Mouse (Mus musculus) adrenal gland, postnatal 25 days (tissue): Measurements from ENCODE around the gene Fli1. TPM values are rescaled to one million over a fixed set of nuclear protein-coding genes. Genes with fewer than 3 reads are reported as not detected.

Experiments
- DNase-seq: peaks from one replicate; pipeline ENCODE4 v3.0.0; 2021; ENCODE audit warnings: mixed read lengths
- total RNA-seq: library from RNA; stranded (reverse); gene quantifications from 2 replicates; pipeline ENCODE4 v1.2.3, GENCODE M21; 2021

Fli1 gene
- total RNA-seq, 1 experiment from 2014 or later = 15.8 TPM

DNA sequence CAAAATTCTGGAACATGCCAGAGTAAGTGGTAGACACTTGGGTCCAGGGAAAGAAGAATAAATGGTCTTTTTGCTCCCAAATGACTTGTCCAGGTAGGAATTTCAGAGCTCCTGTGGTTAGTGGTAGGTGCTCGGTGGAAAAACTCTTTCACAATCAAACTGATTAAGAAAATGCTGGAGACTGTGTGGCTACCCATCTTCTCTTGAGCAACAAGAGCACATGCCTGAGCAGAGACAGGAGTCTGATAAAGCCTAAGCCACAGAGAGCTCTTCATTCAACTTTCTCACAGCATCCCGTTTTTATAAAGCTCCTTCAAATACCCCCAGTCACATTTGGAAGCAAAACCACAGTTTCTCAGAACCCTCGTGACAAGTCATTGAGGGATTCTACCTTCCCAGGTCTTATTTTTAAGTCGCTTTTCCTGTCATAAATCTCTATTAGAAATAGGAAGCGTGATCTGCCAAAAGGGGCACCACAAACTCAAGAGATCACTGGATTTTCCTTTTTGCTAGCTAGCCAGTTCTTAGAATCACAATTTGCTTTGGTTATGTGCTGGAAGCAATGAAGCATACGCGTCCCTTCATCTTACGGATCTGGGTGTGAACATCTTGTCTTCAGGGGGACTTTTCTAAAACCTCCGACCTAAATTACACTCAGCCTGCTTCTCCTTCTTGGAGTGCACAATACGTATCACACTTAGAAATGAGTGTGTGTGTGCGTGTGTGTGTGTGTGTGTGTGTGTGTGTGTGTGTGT, 40.2 kb downstream of the Fli1 start:
- DNase-seq = no peak

DNA sequence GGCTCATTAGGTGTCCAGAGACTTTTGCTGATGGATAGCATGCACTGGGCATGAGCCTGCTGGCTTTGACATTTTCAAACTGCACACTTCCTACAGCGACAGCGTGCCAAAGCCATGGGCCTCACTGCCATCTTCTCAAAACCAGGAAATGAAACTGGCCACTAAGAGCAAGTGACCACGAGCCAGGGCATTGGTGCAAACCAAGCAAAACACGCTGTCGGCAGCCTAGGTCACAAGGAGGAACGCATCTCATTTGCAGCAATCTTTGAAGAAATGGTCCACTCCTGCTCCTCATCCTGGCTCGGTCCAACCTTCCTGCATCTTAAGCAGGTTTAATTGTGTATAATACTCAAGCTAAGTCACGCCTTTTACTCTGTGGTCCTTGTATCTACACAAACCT, 41.8 kb downstream of the Fli1 start:
- DNase-seq = no peak

GRCm38 (mm10) chr9:32500063-32500462, 42.6 kb downstream of the Fli1 start:
- DNase-seq = no peak

- DNase-seq = no peak
Observed at GRCm38 (mm10) chr9:32499469-32499868, 43.2 kb downstream of the Fli1 start.

DNA sequence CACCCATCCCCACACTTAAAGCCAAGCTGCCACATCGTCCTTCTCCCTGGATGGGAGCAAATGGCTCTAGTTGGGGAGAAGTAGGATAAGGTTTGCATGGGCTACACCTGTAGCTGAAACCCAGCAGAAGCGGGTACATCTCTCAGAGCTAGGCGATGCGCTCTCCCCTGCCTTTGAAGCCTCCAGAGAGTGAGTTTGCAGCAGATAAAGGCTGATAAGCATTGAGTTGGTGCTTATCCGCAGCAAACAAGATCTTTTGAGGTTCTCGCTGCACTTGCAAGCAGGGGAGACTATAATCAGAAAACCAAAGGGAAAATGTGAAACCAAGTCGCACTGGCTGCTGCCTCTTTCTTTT, 47.0 kb downstream of the Fli1 start:
- no peak for DNase-seq

GRCm38 (mm10) chr9:32494891-32495642, 47.6 kb downstream of the Fli1 start:
- DNase-seq = no peak

DNA sequence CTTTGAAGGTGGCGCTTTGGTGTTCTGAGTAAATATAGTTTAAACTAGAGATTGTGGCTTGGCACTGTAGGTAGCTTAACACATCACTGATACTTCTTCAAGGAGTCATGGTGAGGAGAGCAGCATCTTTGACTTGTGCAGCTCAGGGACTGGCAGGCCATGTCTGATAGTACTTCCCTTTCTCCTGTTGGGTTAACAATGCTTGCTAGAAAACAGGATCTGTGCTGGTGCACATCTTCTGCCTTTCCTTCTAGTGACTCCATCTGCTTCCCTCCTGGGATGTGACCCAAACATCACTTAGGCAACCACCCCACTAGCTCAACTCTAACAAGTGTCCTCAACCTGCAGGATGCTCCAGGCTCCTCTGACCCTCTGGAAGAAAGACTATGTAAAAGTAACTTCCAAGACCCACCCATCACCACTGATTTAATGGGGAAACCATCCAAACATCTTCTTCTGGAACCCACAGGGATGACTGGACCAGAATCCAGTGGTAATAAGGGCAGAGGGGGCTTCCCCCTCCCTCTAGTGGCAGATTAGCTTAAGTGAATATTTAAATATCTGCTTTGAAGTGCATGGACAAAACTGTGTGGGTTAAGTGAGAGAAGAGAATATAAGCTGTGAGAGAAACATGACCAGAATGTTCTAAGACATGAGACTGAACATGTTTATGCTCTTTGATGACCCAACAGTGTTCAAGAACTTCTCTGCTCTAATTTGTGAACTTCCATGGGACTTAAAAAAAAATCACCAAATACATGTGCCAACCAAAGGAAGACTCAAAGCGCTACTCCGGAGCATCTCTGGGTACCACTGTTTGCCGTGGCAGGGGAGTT, 48.9 kb downstream of the Fli1 start:
- DNase-seq = no peak

- no peak for DNase-seq
Observed at GRCm38 (mm10) chr9:32492753-32493152, 49.9 kb downstream of the Fli1 start.

GRCm38 (mm10) chr9:32491484-32491883, 51.2 kb downstream of the Fli1 start:
- no peak for DNase-seq

DNA sequence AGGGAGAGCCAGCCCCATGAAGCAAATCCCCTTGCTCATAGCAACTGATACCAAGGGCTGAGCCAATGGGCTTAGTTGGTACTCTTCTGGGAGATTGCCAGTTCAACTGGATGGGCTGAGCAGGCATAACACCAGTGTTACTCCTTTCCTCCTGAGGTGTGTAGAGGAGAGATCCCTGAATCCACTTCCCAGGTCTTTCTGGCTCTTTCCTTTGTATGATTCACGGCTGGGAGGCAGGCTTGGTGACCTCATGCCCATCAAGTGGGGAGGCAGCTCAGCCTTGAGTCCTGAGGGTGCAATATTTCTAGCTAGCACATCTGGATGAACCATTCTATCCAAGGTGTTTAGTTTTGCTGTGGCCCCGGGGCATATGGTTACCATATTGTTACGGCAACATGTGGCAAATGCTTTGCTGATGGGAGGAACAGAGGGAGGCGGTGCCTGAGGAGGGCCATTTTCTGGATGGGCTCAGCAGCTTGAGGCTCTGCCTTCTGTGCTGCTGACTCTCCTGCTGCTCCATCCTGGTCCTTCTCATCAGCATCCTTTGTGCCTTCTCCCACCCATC, 52.8 kb downstream of the Fli1 start:
- DNase-seq = no peak

GRCm38 (mm10) chr9:32489315-32489714, 53.3 kb downstream of the Fli1 start:
- DNase-seq = no peak

- DNase-seq = no peak
Observed at GRCm38 (mm10) chr9:32488627-32489026, 54.0 kb downstream of the Fli1 start.

DNA sequence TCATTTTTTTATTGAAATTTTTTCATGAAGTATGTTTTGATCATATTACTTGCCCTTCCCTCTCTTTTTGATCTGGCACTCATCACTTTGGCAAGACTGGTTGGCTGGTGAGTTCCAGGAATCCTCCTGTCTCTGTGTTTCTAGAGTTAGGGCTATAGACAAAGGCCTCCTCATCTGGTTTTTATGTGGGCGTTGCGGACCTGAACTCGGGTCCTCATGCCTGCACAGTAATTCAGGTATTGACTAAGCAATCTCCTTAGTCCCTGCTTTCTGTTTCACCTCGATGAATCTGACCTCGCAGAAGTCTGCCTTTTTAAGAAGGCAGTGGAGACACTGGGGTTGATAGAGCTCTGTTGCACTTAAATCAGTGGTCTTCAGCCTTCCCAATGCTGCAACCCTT, 54.8 kb downstream of the Fli1 start:
- no peak for DNase-seq

- DNase-seq = no peak
Observed at GRCm38 (mm10) chr9:32487401-32487800, 55.3 kb downstream of the Fli1 start.

- no peak for DNase-seq
Observed at GRCm38 (mm10) chr9:32480418-32480817, 62.2 kb downstream of the Fli1 start.

DNA sequence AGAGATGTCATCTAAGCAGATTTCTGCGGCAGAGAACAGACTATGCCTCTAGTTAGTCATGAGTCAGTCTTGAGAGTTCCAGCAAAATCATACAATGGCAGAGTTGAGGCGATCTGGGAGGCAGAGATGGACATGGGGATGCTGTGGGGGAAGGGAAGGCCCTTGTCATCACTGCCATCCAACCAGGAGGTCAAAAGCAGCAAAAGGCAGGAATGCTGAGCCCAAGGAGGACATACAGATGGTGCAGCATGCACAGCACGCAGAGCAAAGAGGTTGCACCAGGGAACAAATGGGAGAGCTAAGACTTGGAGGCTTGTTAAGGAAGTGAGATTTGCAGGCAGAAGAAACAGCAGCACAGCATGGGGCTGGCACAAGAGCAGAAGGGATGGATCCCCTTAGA, 63.9 kb downstream of the Fli1 start:
- no peak for DNase-seq

- DNase-seq = peak; percentile 29
Observed at GRCm38 (mm10) chr9:32478087-32478486, 64.6 kb downstream of the Fli1 start.

- DNase-seq = no peak
Observed at GRCm38 (mm10) chr9:32476604-32477003, 66.1 kb downstream of the Fli1 start.

DNA sequence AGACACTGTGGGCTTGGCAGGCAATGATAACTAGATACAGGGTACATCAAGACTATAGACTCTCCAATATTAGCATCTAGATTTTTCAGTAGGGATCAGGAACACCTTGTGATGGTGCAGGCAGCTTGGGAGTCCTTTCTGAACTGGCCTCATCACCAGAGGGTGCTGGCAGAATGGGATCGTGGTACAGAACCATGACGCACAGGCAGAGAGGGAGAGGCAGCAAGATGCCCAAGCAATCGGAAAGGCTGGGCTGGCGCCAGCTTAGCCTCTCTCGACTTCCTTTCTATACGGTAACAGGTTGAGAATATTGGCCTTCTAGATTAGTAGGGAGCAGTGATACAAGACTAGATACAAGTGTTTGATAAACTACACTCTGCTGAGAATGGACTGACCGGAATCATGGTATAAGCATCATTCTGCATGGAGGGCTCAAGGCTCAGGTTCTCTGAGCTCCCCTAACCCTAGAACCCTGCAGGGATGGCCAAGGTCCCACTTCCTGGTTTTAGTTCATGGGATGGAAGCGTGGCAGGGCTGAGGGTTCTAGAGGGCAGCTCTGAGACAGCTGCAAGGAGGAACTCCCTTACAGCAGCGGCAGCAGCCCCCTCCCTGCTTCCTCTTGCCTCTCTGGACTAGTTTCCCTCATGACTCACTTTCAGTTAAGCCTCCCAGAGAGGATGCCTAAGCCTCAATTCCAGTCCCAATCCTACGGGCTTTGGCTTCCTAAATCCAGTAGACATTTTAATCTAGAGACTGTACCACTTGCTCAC, 67.9 kb downstream of the Fli1 start:
- no peak for DNase-seq

- DNase-seq = no peak
Observed at GRCm38 (mm10) chr9:32472346-32472745, 70.3 kb downstream of the Fli1 start.

DNA sequence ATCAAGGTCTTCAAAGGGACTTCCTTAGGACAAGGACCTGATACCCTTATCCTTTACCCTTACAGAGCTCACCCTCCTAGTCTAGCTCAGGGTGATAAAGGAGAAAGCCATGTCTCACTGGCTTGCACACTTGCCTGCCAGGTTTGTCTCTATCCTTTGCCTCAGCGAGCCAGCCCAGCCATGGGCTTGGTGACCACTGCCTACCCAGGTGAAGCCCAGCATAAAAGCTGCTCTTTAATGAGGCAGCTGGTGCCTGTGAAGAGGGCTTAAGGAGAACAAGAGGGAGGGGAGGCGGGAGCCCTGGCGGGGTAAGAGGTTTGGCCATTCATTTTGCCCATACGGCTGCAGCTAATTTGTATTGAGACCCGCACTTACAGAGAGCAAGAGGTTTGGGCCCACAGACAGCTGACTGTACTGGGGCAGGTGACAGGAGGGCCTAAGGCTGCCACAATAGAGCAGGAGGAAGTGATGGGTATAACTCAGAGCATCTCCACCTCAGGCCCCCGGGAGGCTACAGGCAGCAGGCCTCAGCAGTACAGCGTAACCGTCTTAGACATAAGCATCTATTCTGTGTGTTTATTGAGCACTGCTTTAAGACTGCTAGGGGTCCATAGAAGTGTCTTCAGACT, 73.4 kb downstream of the Fli1 start:
- no peak for DNase-seq
